Mouse (Mus musculus) heart, embryonic 14.5 days (tissue): ENCODE measurements around the gene Dclk3. TPM values are rescaled to one million over a fixed set of nuclear protein-coding genes. Genes with fewer than 3 reads are reported as not detected.

ENCODE experiments used
- polyA plus RNA-seq: library from polyadenylated mRNA; unstranded; fragments of >200 nt; fragmentation: Nextera tagmentation; extraction: Ambion mirVana; gene quantifications from 2 replicates; pipeline ENCODE4 v1.2.1, GENCODE M21; 2014

Gene Dclk3
- polyA plus RNA-seq, 1 experiment from 2014 or later, result 0.88 TPM

Other genes starting within 250 kb of the Dclk3 start
- gene Mlh1, start 167.3 kb upstream of the Dclk3 start, polyA plus RNA-seq, result 34.1 and 36.1 TPM in 2 replicates
- 31.4 and 33.0 TPM in 2 replicates for gene Epm2aip1, start 167.2 kb upstream of the Dclk3 start, polyA plus RNA-seq
- gene Trank1, start 127.3 kb upstream of the Dclk3 start, polyA plus RNA-seq, result 0.04 and 0.05 TPM in 2 replicates